Mouse (Mus musculus) T-helper 2 cell (primary cell): ENCODE measurements around the gene Ube2e1.
"Not testable (repeated sequence)": the region's sequence is repeated elsewhere in the genome, so short reads cannot be mapped to it uniquely, and the experiment has no call there.

Experiments used
- in situ Hi-C: fragments of 300-600 bp; cut with MboI, MseI; formaldehyde crosslinking; loops from one replicate; pipeline ENCODE4 v1.15.1; 2025; ENCODE audit warnings: high pct_unique_total_duplicates

Ube2e1 gene

GRCm38 (mm10) chr14:18261203-18261602, 70.5 kb downstream of the Ube2e1 start:
- in situ Hi-C loops = no loop called here

GRCm38 (mm10) chr14:18242638-18243130, 89.0 kb downstream of the Ube2e1 start:
- in situ Hi-C loops = no loop called here

DNA sequence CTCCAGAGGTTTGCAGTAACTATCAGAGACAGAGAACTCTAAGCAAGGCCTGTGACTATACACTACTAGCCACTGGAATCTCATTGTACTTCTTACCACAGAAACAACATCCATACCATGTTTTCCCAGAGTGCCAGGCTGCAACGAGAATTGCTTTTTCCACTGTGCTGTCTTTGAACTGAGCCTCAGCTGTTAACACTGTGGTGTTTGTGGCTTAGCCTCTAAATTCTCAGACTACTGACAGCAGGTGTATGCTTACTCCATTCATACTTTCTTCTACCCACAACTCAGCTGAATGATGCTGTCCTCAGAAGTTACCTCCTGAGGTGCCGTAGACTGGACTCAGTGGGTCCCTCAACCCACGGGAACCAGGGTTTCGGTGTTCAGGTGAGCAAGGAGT, 89.9 kb downstream of the Ube2e1 start:
- in situ Hi-C loops = no loop called here

DNA sequence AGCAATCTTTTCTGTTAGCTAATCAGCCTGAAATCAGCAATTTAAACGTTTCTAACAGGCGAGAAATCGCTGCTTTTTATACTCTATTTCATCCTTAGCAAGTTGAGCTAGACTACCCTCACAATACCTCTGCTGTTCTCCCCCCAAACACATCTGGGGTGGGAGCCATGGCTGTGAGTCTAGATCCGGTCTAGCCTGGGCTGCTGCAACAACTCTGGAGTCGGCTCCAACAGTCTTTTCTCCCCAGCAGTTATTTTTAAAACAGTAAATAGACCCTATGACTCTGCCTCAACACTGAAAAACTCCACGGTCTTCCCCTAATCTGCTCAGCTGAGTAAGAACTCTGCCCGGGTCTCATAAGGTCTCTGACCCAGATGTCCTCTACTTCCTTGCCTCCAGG, 91.5 kb downstream of the Ube2e1 start:
- in situ Hi-C loops = no loop called here

DNA sequence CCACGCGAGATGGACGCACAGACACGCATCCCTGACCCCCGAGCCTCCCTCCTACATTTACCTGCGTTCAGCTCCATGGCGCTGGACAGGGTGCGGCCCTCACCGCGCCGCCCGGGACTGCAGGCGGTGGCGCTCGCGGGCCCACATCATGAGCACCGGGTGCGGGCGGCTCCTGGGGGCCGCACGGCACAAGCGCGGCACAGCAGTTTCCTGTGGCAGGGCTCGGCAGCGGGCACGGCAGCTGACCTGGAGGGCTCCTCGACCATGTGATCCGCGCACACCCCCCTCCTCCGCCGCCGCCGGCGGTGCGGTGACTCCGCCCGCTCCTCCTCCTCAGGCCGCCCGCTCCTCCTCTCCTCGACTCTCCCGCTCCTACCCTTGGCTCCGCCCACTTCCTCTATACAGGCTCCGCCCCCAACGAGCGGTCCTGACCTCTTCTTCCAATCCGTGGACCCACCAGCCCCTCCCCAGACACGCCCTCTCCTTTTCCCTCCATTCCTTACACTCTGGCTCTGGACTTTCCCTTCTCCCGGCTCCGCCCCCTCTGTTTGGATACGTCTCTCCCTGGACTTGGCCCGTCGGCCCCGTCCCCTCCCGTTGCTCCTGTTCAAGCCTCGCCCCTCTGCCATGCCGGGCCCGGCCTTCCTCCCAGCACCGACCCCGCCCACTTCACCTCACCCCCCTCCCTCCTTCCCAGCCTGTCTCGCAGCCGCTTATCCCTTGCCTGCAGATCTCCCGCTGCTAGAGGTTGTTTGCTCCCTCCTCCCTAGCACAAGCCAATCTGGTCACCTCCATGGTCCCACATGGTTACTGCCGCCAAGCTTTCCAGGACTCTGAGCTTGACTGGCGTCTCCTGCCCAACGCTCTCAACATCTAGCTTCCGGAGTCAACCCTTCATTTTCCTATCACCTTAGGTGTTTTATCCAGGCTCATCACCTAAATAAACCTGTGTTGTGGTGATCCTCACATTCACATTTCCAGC, 92.6 kb downstream of the Ube2e1 start, which contains the start of gene Nr1d2:
Gene Nr1d2, minus strand, starts transcription at position 378 of the 982 bp plus-strand sequence.
- in situ Hi-C loops = no loop called here

GRCm38 (mm10) chr14:18238131-18238749, 93.4 kb downstream of the Ube2e1 start:
- in situ Hi-C loops = no loop called here

DNA sequence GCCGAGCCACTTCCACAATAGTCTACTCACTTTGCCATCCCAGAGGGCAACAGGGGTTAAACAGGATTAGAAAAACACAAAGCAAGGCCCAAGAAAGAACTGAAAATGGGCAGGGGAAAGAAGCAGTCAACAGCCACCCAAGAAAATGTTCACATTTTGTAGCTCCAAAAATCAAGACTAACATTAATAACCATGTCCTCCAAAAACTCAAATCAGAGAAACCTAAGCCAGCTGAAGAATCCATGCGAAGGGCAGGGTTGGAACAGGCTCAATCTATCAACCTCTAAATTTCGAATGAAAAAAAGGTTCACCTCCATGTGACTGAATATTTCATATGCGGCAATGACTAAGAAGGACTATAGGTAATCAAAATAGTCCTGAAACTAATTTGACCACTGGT, 94.3 kb downstream of the Ube2e1 start:
- in situ Hi-C loops = no loop called here

- in situ Hi-C loops = not testable (repeated sequence)
Observed at GRCm38 (mm10) chr14:18236496-18237235, 95.0 kb downstream of the Ube2e1 start.

DNA sequence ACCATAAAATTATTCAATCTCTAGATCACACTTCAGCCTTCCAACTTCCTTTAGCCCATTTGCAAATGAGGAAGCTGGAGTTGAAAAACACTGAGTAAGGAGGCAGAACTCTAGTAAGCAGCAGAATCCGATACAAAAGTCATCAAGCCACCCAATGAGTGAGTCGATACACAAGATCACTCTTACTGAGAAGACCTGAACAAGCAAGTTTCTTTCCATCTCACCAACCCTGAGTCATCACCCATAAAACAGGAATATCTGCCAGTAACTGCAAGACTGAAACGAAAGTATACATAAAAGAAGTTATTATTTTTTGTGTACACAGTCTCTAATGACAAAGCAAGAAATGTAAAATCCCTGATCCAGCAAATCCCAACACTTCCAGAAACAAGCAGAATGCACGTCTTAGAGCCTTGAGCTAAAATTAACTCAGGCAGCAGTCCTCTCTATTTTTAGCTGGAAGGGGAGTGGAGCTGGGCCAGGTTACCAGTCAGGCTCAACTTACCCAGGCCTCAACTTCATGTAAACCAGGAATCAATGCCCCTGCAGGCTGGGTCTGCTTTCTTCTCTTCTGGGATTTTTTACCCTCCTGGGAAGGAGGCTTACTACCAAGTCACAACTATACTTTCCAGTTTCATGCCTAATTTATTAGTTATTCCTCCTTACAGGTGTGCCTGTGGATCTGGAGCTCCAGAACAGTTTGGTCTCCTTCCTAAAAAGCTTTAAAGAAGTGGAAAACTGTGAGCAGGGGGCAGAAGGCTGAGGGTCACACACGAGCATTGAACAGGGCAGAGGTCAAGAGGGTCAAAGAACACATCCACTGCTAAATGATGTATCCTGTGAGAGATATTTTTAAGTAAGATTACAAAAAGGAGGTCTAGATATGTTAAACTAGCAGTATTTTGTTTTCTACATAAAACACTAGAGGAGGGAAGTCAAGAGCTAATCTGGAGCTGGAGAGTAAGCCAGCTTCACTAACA, 97.4 kb downstream of the Ube2e1 start:
- in situ Hi-C loops = no loop called here

- in situ Hi-C loops = no loop called here
Observed at GRCm38 (mm10) chr14:18233076-18233475, 98.6 kb downstream of the Ube2e1 start.
